Mouse (Mus musculus): ENCODE measurements around the gene Olfr1499. TPM values are rescaled to one million over a fixed set of nuclear protein-coding genes. Genes with fewer than 3 reads are reported as not detected.
"Not testable (repeated sequence)": the region's sequence is repeated elsewhere in the genome, so short reads cannot be mapped to it uniquely, and the experiment has no call there.

Olfr1499 gene
- not detected for total RNA-seq (2021)
- long read RNA-seq, experiment 1 = 0 reads
- long read RNA-seq, experiment 2 = 0 reads

DNA sequence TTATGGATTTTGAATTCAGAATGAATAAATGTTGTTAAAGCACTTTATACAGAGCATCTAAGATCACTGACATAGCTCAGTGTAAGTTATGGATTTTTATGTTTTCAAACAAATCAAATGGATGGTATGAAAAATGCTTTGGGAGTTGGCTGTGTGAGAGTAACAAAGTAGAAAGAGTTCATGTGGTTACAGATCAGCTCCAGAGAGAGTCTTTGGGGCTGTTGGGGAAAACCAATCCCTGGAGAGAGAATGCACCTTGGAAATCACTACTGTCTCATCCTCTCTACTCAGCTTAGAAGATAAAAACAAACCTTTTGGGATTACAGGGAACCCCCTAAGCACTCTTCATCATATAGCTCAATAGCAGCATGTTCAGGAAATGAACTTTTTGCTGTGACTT is at the start of gene Olfr1499:
Olfr1499 (minus strand) TSS at position 101 of the 400 bp plus-strand sequence.
- no peak for DNase-seq

DNA sequence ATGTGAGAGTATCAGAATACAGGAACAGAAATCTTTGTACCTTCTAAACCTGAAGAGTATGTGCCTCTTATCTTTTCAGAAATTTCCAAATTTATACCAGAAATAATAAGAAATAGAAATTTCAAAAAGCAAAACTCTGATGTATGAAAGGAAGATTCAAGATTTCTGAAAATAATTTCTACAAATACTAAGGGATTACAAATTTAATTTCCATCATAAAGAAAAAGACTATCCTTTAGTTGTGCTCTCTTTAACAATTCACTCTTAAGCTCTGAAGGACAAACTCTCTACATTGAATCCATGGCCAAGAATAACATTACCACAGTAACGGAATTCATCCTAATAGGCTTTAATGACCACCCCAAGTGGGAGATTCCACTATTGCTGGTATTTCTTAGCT is 42.2 kb upstream of the Olfr1499 start, which contains the start of gene Olfr1502:
Olfr1502 (plus strand) TSS at position 301 of the 400 bp plus-strand sequence.
- no peak for DNase-seq

DNA sequence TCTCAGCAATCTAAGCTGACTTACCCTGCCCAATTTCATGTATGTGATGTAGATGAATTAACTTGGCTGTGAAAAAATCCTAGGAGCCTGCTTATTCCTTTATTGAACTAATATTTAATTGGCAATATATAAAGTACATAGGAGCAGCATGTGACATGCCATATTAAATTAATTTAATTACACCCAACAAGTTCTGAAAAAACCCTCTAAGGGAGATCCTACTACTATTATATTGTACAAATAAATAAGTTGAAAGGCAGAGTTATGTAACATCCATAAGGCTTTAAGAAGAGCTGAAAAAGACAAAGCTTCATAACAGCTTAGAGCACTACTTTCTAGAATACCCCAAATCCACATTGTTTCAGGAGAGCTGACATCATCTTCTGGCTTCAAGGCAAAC is 31.3 kb upstream of the Olfr1499 start, which contains the start of gene Olfr1501:
Olfr1501 (minus strand) TSS at position 101 of the 400 bp plus-strand sequence.
- DNase-seq = not testable (repeated sequence)

DNA sequence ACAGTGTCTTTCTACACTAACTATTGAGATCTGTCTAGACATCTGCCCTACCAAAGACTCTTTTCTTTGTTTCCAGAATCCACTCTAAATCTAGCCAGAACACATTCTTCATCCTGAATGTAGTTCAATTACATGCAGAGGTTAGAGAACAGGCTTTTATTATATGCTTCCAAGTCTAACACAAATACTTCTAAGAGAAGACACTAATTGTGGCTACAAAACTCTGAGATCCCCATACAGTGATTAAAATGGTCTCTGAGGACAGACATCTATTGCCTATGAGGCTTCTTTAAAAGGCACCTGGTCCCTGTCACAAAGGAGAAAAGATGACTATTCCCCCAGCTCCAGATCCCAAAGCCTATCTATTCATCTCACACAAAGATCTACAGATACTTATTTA is 11.1 kb upstream of the Olfr1499 start, which contains the start of gene Olfr1500:
Olfr1500 (minus strand) TSS at position 101 of the 400 bp plus-strand sequence.
- no peak for DNase-seq

DNA sequence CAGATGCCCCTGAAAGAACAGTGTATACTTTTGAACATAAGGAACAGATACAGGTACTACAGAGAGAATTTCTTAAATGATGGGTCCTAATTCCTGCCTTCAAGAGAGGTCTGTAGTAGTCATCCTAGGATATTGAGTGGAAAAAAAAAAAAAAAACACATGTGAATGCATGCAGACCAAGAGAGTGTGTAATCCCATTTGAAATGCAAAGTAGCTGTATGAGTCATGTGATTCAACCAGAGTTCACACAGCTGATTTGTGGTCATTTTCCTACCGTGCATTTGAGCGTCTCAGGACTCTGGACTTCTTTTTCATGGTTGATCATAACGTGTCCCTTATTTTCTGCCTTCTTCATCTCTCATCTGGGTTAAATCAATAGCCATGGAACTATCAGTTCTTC is 9.2 kb upstream of the Olfr1499 start:
- no peak for DNase-seq

DNA sequence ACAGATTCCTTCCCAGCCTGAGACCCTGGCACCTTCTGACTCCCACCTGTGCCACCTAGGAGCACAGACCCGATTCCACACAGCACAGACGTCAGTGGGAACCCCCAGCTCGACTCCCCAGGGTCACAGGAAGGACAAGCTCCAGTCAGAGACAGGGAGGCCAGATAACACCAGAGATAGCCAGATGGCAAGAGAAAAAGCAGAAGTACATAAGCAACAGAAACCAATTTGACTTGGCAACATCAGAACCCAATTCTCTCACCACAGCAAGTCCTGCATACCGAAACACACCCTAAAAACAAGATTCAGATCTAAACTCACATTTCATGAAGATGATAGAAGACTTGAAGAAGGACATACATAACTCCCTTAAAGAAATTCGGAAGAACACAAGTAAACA is 1.6 kb upstream of the Olfr1499 start:
- no peak for DNase-seq

DNA sequence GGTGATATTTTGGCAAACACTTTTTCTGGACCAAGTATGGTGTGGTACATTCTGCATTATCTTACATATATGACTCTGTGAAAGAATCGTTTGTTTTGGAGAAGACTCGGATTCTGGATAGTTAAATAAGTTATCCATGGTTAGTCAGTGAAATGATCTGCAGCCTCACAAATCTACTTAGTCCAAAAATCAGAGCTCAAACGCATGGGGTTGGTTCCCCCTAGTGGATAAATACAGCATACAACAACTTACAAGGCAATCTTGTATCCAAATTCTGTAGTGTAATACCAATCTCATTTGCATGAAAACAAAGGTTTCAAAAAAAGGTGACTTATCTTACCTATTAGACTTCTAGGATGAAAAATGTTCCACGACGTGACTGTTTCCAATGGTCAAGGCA is 420 bp downstream of the Olfr1499 start:
- no peak for DNase-seq

DNA sequence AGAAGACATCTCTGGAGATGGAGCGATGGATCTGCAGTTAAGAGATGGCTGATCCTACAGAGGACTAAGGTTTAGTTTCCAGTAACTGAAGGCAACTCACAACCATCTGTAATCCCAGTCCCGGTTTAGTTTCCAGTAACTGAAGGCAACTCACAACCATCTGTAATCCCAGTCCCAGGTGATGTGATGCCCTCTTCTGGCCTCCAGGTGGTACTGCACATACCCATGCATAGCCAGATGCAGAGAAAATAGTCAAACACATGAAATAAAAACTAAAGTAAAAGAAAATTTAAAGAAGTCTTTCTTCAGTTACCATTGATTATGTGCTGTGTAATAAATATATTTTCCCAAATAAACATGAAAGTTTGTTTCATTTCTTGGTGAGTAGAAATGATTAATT is 6.4 kb downstream of the Olfr1499 start:
- DNase-seq = no peak

DNA sequence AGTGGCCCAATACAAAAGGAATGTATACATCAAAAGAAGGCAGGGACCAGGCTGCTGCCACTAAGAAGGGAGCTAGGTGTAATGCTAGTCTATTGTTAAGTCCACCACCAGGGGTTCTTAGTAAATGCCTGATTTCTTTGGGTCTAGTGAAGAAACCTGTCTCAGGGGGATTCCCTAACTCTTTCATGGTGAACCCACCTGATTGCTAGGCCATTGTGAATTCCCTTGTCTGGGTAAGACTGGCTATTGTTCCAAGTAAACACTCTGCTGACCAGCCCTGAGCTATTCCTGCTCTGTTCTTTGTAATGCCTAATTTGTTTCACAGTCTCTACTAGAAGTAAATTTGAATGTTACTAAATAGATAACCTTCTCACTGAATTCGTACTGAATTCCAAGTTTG is 13.8 kb downstream of the Olfr1499 start:
- not testable (repeated sequence) for DNase-seq

DNA sequence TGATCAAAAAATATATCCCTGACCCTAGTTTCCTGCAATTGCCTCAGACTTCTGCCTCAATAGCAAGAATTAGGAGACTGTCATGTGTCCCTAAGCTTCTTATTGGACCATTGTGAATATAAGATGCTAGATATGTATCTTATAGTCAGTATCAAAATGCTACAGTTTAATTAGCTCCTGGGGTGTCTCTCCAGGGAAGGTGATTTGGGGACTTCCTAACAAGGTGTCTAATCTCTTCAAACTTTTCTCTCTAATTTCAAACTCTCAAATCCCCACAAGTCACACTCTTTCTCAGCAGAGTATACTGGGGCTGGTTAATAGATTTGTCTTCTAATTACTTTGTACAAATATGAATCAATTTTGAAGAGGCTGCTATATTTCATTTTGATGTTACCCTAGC is 21.1 kb downstream of the Olfr1499 start, which contains the start of gene Olfr1497:
Olfr1497 (minus strand) TSS at position 101 of the 400 bp plus-strand sequence.
- no peak for DNase-seq

DNA sequence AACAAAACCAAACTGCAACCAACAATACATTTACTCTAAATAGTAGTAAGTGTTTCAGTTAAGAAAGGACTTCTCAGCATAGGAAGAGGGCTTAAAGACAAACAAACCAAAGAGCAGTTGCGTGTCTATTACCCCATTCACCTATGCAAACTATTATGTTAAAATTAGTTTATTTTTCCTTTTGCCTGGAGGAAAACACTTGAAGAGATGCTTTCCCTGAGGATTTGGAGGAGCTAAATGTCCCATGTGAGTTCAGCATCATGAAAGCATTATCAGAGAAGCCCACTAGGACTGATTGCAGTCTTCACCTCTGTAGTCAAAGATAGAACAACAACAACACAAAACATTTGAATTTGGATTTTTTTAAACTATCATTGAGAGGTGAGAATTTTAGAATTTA is 41.7 kb downstream of the Olfr1499 start, which contains the start of gene Olfr1496:
Olfr1496 (plus strand) TSS at position 301 of the 400 bp plus-strand sequence.
- no peak for DNase-seq

DNA sequence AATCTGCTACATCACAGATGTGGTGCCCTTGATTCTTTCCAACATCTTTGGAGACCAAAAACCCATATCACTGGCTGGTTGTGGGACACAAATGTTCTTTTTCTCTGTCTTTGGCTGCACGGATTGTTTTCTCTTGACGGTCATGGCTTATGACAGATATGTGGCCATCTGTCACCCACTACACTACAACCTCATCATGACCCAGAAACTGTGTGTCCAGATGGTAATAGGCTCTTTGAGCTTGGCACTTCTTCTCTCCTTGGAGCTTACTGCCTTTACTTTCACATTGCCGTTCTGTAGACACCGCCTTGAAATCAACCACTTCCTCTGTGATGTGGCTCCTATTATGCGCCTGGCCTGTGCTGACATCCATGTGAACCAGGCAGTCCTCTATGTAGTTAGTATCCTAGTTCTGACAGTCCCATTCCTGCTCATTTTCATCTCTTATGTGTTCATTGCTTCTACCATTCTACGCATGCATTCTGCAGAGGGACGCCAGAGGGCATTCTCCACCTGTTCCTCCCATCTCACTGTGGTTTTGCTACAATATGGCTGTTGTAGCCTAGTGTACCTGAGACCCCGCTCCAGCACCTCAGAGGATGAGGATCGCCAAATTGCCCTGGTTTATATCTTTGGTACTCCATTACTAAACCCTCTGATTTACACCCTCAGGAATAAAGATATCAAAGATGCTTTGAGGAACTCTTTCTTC is 50.5 kb downstream of the Olfr1499 start:
- no peak for DNase-seq

DNA sequence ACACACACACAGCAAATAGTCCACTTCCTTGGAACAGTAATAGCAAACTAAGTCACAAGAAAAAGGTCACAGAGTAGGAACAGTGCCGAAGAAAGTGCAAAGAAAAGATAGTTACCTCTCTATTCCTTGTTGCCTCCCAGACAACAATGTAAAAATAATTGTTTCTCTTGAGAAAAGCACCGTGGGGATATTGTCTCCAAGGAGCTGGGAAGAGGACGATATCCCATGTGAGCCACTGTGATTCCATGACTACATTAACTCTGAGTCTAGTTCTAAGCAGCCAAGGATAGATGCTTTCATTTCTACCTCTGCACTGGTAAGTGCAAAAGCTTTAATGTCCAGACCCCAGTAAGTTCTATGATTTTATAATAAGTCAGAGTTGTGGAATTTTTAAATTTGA is 54.9 kb downstream of the Olfr1499 start, which contains the start of gene Olfr1495:
Olfr1495 (plus strand) TSS at position 301 of the 400 bp plus-strand sequence.
- no peak for DNase-seq

Other genes with a start within 250 kb of the Olfr1499 start
- not detected for gene Olfr1484, start 235.9 kb downstream of the Olfr1499 start, total RNA-seq (2021)
- gene Olfr1487, start 202.1 kb downstream of the Olfr1499 start, total RNA-seq (2021) = not detected
- gene Olfr1489, start 187.8 kb downstream of the Olfr1499 start, total RNA-seq (2021) = not detected
- not detected for gene Olfr1490, start 168.4 kb downstream of the Olfr1499 start, total RNA-seq (2021)
- not detected for gene Olfr1491, start 122.2 kb downstream of the Olfr1499 start, total RNA-seq (2021)
- not detected for gene Olfr1493-ps1, start 96.2 kb downstream of the Olfr1499 start, total RNA-seq (2021)
- not detected for gene Olfr1494, start 79.7 kb downstream of the Olfr1499 start, total RNA-seq (2021)
- not detected for gene Olfr1495, start 54.8 kb downstream of the Olfr1499 start, total RNA-seq (2021)
- not detected for gene Olfr1496, start 41.6 kb downstream of the Olfr1499 start, total RNA-seq (2021)
- gene Olfr1497, start 21.2 kb downstream of the Olfr1499 start, total RNA-seq (2021) = not detected
- gene Olfr1500, start 11.0 kb upstream of the Olfr1499 start, total RNA-seq (2021) = not detected
- not detected for gene Olfr1501, start 31.2 kb upstream of the Olfr1499 start, total RNA-seq (2021)
- gene Olfr1502, start 42.3 kb upstream of the Olfr1499 start, total RNA-seq (2021) = not detected
- not detected for gene Olfr1504, start 78.5 kb upstream of the Olfr1499 start, total RNA-seq (2021)
- not detected for gene Olfr1505, start 94.1 kb upstream of the Olfr1499 start, total RNA-seq (2021)